Mouse (Mus musculus): ENCODE data around the gene Arl8a. TPM values are rescaled to one million over a fixed set of nuclear protein-coding genes. Genes with fewer than 3 reads are reported as not detected.

Arl8a gene
- polyA plus RNA-seq, 1 experiment from 2014 or later = 8.9 TPM

DNA sequence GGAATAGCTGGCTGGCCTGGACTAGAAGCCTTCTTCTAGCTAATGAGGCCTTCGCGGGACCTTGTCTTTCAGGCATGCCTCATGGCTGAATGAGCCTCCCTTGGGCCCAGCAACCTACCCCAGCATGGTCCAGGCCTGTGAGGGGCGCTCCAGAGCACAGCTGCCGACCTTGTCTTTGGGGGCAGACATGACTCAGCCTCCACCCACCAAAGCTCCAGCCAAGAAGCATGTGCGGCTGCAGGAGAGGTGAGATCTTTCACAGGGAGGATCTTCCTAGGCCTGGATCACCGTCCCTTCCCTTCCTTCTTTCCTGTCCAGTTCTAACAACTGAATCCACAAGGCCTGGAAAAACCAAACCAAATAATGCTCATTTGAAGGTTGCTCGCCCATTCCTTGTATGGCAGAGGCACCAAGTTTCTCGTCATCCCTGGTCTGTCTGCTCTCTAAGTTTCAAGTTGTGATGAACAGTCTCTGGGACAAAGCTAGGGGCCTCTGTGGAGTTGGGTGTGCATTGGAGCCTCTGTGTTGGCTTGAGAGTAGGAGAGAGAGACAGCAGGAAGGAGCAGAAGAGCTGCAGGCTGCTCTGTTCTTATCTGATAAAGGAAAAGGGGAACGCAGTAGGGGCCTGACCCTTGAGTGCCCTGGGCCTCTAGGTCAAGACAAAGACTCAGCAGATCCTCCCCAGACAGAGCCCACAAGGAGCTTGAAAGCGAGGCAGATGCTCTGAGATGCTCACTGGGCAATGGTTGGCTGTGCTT is 12.8 kb upstream of the Arl8a start:
- peak overlapping the region; percentile 61 for H3K4me2 ChIP-seq
- peak overlapping the region; percentile 45 for H3K4me3 ChIP-seq (replicated peaks)
- peak; percentile 25; the same call in 1 of the 2 replicates for ATAC-seq (ENCODE audit: low read depth)
- peak overlapping the region; percentile 79 for H3K27ac ChIP-seq
- peaks cover 68% of the 10 kb centered on the region for H3K4me1 ChIP-seq (replicated peaks)
- peaks cover 6% of the 10 kb centered on the region; the same call in 1 of the 2 replicates for H3K27me3 ChIP-seq
- DNase-seq = no peak
- peaks cover 9% of the 10 kb centered on the region for H3K36me3 ChIP-seq
- 20% methylated on average over 10 of the region's 10 CpGs for WGBS (ENCODE audit: insufficient replicate concordance)
- no peaks in the 10 kb centered on the region for H3K9me3 ChIP-seq (replicated peaks)
- peak overlapping the region; percentile 63 for H3K9ac ChIP-seq

DNA sequence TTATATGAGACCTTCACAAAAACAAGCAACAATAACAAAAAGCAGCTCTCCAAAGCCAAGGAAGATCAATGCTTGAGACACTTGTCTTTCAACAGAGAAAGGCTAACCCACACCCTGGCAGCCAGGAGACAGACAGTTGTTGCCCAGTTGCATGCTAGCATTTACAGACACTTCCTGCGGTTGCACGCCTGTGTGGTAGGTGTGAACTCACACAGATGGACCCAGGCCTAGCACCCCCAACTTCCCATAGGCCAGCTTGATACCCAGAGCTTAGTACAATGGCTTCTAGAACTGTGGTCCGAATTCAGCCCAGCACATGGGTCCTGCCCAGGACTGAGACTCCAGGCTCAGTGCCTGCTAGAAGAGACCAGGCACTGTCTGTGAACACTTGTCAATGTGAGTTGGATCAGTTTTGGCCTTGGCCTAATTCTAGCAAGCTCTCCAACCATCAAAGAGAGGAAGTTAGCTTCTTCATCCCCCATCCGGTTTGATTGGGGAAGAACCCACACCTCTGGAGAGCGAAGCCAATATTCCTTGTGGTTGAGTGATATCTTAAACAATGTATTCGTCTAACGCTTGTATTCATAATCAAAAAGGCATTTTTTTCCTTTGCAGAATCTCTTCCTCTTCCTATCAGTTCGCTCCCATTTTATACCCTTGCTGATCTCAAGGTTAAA is 11.4 kb upstream of the Arl8a start:
- no peaks in the 10 kb centered on the region for H3K9me3 ChIP-seq (replicated peaks)
- peak overlapping the region; percentile 61 for H3K4me2 ChIP-seq
- H3K4me3 ChIP-seq (replicated peaks) = no peak overlapping the region
- H3K36me3 ChIP-seq = peaks cover 18% of the 10 kb centered on the region
- 50% methylated on average over 8 of the region's 8 CpGs for WGBS (ENCODE audit: insufficient replicate concordance)
- DNase-seq = no peak
- peaks cover 54% of the 10 kb centered on the region for H3K4me1 ChIP-seq (replicated peaks)
- no peak overlapping the region for H3K9ac ChIP-seq
- no peak for ATAC-seq (ENCODE audit: low read depth)
- 0 out of 2 replicates have a peak overlapping the region, but pooled peaks have one; percentile 35 for H3K27ac ChIP-seq
- no peaks in the 10 kb centered on the region for H3K27me3 ChIP-seq

DNA sequence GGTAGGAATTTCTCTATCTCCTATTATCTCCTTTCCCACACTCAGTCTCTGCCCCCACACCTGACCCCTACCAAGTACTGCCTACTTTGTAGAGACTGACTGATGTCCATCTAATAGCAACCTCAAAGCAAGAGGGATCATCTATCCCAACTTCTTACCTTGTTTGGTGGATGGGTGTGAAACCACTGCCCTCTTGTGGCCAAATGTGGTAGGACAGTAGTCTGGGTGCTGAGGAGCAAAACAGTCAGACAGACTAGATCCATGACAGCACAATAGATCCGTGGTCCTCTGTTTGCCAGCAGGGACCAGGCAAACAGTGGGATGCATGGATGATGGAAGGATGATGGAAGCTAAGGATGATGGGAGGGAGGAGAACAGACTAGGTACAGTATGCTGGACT is 10.1 kb upstream of the Arl8a start:
- H3K4me1 ChIP-seq (replicated peaks) = peaks cover 45% of the 10 kb centered on the region
- 14% methylated on average over 1 of the region's 1 CpGs for WGBS (ENCODE audit: insufficient replicate concordance)
- no peak overlapping the region for H3K4me2 ChIP-seq
- H3K27me3 ChIP-seq = no peaks in the 10 kb centered on the region
- no peak overlapping the region for H3K9ac ChIP-seq
- H3K27ac ChIP-seq = no peak overlapping the region
- H3K9me3 ChIP-seq (replicated peaks) = no peaks in the 10 kb centered on the region
- DNase-seq (peak; percentile 66), ATAC-seq (ENCODE audit: low read depth) (no peak)
- H3K4me3 ChIP-seq (replicated peaks) = no peak overlapping the region
- peaks cover 22% of the 10 kb centered on the region for H3K36me3 ChIP-seq

DNA sequence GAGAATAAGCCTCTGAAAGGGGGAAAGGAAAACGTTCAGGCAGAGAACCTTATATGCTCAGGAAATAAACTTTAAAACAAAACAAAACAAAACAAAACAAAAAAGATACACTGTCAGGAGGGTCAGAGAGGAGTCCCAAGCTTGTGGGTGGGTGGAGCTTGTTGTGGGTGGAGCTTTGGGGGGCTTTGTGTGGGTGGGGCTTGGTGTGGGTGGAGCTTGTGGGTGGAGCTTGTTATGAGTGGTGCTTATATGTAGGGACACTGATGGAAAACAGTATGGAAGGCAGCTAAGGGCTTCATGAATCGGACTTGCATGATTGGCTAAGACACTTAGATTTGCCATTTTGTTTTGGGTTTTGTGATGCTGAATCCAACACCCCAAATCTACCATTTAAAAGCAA is 6.7 kb upstream of the Arl8a start:
- WGBS (ENCODE audit: insufficient replicate concordance) = 67% methylated on average over 2 of the region's 2 CpGs
- Histone ChIP-seq H3K27ac (no peak overlapping the region), H3K9ac (no peak overlapping the region), H3K4me2 (no peak overlapping the region), H3K9me3 (replicated peaks) (no peaks in the 10 kb centered on the region), H3K27me3 (no peaks in the 10 kb centered on the region), H3K36me3 (peaks cover 40% of the 10 kb centered on the region), H3K4me1 (replicated peaks) (peaks cover 11% of the 10 kb centered on the region), H3K4me3 (replicated peaks) (no peak overlapping the region)
- no peak for DNase-seq
- no peak for ATAC-seq (ENCODE audit: low read depth)

DNA sequence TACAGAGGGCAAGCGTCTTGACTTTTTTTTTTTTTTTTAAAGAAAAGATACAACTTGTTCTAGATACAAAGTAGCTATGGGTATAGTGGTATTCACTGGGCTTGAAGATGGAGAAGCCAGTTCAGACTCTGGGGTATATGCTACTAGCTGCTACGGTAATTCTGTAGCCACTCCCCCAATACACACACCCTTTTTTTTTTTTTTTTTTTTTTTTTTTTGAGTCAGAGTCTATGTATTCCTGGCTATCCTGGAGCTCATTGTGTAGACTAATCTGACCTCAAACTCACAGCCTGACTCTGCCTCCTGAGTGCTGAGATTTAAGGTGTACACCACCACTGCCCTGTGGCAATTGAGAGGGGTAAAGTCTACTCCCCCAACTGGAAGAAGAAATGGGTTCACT is 4.2 kb upstream of the Arl8a start:
- Histone ChIP-seq H3K27ac (no peak overlapping the region), H3K9me3 (replicated peaks) (no peaks in the 10 kb centered on the region), H3K4me3 (replicated peaks) (no peak overlapping the region), H3K9ac (no peak overlapping the region), H3K4me2 (no peak overlapping the region), H3K36me3 (peaks cover 34% of the 10 kb centered on the region), H3K27me3 (no peaks in the 10 kb centered on the region), H3K4me1 (replicated peaks) (peaks cover 14% of the 10 kb centered on the region)
- ATAC-seq (ENCODE audit: low read depth) (no peak), DNase-seq (no peak)
- WGBS (ENCODE audit: insufficient replicate concordance) = 71% methylated on average over 2 of the region's 2 CpGs

DNA sequence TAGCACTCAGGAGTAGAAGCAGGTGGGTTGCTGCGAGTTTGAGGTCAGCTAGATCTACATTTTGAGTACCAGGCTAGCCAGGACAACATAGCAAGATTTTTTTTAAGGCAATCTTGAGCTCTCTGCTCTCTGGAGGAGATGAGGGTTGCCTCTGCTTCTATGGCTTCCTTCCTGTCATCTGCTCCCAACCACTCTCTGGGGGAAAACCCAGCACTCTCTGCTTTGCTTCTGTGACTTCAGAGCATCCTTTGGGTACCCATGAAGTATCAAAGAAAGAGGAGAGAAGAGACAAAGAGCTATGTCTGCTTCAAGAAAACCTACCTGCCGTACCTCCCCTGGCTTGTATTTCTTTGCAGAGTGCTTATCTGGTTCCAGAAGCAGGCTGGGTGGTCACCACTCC is 2.7 kb upstream of the Arl8a start:
- DNase-seq (no peak), ATAC-seq (ENCODE audit: low read depth) (no peak)
- peaks cover 27% of the 10 kb centered on the region for H3K4me1 ChIP-seq (replicated peaks)
- H3K9ac ChIP-seq = no peak overlapping the region
- no peak overlapping the region for H3K4me2 ChIP-seq
- H3K27me3 ChIP-seq = no peaks in the 10 kb centered on the region
- no peak overlapping the region for H3K4me3 ChIP-seq (replicated peaks)
- no peaks in the 10 kb centered on the region for H3K9me3 ChIP-seq (replicated peaks)
- H3K36me3 ChIP-seq = peaks cover 30% of the 10 kb centered on the region
- WGBS (ENCODE audit: insufficient replicate concordance) = 77% methylated on average over 2 of the region's 2 CpGs
- no peak overlapping the region for H3K27ac ChIP-seq

DNA sequence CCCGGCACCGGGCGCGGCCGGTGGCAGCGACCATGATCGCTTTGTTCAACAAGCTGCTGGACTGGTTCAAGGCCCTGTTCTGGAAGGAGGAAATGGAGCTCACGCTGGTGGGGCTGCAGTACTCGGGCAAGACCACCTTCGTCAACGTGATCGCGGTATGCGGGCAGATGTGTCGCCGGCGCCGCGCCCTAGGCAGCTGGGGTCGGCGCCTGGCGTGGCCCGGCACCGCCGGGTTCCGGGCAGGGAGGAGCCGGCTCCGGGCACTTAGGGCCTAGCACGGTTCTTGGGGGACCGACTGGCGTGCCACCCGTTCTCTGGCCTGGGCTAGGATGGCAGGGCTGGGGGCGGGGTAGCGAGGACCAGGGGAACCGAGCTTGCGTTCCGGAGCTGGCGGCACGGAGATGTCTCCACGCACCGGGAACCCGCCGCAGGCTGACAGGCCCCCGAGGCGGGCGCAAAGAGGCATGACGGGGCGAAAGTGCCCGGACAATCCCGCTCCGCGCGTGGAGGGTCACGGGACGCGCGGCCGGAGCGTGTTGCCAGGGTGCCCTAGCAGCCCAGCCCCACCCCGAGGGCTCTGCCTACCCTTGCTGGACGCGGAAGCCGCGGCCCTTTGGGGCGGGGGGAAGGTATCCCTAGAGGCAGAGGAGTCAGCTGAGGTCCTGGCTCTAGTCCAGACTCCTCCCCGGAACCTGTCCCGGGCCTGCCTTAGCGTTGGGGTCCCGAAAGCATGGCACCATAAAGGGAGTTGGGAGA is 500 bp downstream of the Arl8a start:
- Histone ChIP-seq H3K36me3 (peaks cover 13% of the 10 kb centered on the region), H3K4me3 (replicated peaks) (peak overlapping the region; percentile 84), H3K27ac (peak overlapping the region; percentile 77), H3K27me3 (no peaks in the 10 kb centered on the region), H3K9ac (peak overlapping the region; percentile 90), H3K4me2 (peak overlapping the region; percentile 100), H3K9me3 (replicated peaks) (no peaks in the 10 kb centered on the region), H3K4me1 (replicated peaks) (peaks cover 28% of the 10 kb centered on the region)
- DNase-seq = peak; percentile 59
- under 1% methylated on average over 69 of the region's 69 CpGs for WGBS (ENCODE audit: insufficient replicate concordance)
- ATAC-seq (ENCODE audit: low read depth) = peak; percentile 70

DNA sequence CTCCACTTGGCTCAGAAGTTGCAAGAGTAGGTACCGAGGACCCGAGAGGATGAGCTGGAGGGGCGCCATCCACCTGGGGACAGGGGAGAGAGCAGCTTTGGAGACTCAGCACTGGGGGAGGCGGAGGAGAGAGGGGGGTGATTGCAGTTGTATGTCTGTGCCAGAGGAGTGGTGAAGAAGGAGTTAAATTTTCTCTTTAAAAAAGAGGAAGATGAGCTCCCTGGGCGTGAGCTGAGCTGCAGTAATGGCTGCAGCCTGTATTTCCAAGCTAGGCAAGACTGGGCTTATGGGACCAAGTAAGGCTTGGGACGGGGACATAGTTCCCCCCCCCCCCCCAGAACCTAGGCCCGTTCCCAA is 1.1 kb downstream of the Arl8a start:
- peak overlapping the region; percentile 84 for H3K4me3 ChIP-seq (replicated peaks)
- peaks cover 17% of the 10 kb centered on the region for H3K36me3 ChIP-seq
- peaks cover 28% of the 10 kb centered on the region for H3K4me1 ChIP-seq (replicated peaks)
- 2% methylated on average over 7 of the region's 7 CpGs for WGBS (ENCODE audit: insufficient replicate concordance)
- 0 out of 2 replicates have a peak overlapping the region, but pooled peaks have one; percentile 77 for H3K27ac ChIP-seq
- ATAC-seq (ENCODE audit: low read depth) (0 out of 2 replicates have a peak, but pooled peaks have one; percentile 1), DNase-seq (no peak)
- H3K9me3 ChIP-seq (replicated peaks) = no peaks in the 10 kb centered on the region
- H3K4me2 ChIP-seq = peak overlapping the region; percentile 100
- H3K27me3 ChIP-seq = no peaks in the 10 kb centered on the region
- peak overlapping the region; percentile 90 for H3K9ac ChIP-seq

DNA sequence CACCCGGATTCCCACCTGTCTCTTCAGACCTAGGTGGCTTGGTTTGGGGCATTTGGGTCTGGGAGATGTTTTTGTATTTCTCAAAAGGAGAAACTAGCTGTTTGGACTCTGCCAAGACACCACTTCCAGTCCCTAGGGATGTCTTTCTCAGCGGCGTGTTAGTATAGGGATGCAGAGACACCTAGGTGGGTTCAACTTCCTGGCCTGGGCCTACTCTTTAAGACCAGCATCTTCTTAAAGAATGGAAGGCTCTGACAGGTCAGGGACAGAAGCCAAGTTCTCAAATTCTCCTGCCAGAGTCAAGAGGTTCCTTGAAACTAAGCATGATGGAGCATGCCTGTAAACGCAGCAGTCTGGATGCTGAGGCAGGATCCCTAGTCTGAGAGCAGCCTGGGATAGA is 1.9 kb downstream of the Arl8a start:
- Histone ChIP-seq H3K9me3 (replicated peaks) (no peaks in the 10 kb centered on the region), H3K4me1 (replicated peaks) (peaks cover 28% of the 10 kb centered on the region), H3K4me3 (replicated peaks) (peak overlapping the region; percentile 84), H3K27me3 (no peaks in the 10 kb centered on the region), H3K9ac (peak overlapping the region; percentile 90; the same call in 1 of the 2 replicates), H3K4me2 (peak overlapping the region; percentile 100), H3K27ac (no peak overlapping the region), H3K36me3 (peaks cover 11% of the 10 kb centered on the region)
- ATAC-seq (ENCODE audit: low read depth) = no peak
- no peak for DNase-seq
- 81% methylated on average over 4 of the region's 4 CpGs for WGBS (ENCODE audit: insufficient replicate concordance)

DNA sequence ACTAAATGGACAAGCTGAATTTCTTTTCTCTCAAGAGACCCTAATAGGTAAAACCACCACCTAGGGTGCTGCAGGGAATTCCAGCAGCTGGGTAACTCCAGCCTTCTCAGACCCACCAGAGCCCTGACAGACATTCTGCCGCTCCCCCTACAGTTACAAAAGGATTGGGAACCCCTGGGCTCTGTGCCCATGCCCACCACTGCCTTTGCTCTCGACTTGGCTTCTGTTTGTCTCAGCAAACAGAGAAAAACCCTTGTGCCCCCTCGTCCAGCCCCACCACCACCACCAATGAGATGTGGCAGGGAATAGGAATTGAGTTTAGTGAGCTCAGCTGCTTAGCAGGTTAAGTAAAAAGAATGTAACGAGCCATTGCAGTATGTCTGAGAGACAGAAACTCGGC is 2.4 kb downstream of the Arl8a start:
- Histone ChIP-seq H3K9ac (no peak overlapping the region), H3K4me1 (replicated peaks) (peaks cover 31% of the 10 kb centered on the region), H3K4me3 (replicated peaks) (no peak overlapping the region), H3K27ac (no peak overlapping the region), H3K9me3 (replicated peaks) (no peaks in the 10 kb centered on the region), H3K36me3 (0 out of 2 replicates have a peak, but pooled peaks cover 6% of the 10 kb centered on the region), H3K27me3 (no peaks in the 10 kb centered on the region), H3K4me2 (no peak overlapping the region)
- WGBS (ENCODE audit: insufficient replicate concordance) = 75% methylated on average over 5 of the region's 5 CpGs
- no peak for DNase-seq
- no peak for ATAC-seq (ENCODE audit: low read depth)

DNA sequence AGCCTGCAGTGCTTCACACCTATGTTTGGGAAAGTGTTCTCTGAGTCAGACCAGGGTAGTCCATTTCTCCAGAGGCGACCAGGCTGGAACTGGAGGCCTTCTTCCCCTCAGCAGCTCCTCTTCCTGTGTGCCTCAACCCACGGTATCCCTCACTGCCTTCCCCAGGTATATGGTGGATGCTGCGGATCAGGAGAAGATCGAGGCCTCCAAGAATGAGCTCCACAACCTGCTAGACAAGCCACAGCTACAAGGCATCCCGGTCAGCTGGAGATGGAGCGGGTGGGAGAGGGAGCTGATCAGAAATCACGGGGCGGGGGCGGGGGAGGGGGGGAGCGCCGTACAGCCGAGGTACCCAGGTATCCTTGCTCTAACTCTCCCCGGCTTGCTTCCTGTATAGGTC is 7.4 kb downstream of the Arl8a start:
- Histone ChIP-seq H3K9ac (no peak overlapping the region), H3K4me2 (peak overlapping the region; percentile 50), H3K27me3 (no peaks in the 10 kb centered on the region), H3K27ac (no peak overlapping the region), H3K4me1 (replicated peaks) (peaks cover 20% of the 10 kb centered on the region), H3K9me3 (replicated peaks) (no peaks in the 10 kb centered on the region), H3K36me3 (peaks cover 17% of the 10 kb centered on the region; the same call in 1 of the 2 replicates), H3K4me3 (replicated peaks) (no peak overlapping the region)
- ATAC-seq (ENCODE audit: low read depth) = no peak; the same call in 1 of the 2 replicates
- DNase-seq = no peak
- 45% methylated on average over 13 of the region's 13 CpGs for WGBS (ENCODE audit: insufficient replicate concordance)
